Mouse (Mus musculus): Measurements from ENCODE around the gene 1600002K03Rik. TPM values are rescaled to one million over a fixed set of nuclear protein-coding genes. Genes with fewer than 3 reads are reported as not detected.
"Not testable (repeated sequence)": the region's sequence is repeated elsewhere in the genome, so short reads cannot be mapped to it uniquely, and the experiment has no call there.

Gene 1600002K03Rik
- total RNA-seq, 2 experiments from 2014 or later: 3.4 to 3.8 TPM

DNA sequence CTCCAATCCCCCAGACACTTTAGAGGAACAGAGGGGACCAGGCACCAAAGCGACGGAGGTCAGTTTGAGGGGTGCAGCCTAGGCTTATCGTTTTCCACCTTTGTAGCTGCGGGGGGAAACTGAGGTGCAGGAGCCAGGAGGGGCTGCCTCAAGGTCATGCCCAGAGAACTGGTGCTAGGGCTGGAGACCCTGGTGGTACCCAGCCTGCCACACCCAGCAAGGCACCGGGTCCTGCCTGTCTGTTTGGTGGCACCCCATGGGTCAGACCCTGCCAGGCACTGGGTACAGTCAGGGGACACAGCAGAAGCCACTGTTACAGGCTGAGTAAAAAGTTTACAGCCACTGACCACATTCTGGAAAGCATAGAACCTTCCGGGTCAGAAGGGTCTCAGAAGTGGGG, 7.5 kb downstream of the 1600002K03Rik start:
- no peak for DNase-seq (ENCODE audit: low spot score in 2 of 2)

DNA sequence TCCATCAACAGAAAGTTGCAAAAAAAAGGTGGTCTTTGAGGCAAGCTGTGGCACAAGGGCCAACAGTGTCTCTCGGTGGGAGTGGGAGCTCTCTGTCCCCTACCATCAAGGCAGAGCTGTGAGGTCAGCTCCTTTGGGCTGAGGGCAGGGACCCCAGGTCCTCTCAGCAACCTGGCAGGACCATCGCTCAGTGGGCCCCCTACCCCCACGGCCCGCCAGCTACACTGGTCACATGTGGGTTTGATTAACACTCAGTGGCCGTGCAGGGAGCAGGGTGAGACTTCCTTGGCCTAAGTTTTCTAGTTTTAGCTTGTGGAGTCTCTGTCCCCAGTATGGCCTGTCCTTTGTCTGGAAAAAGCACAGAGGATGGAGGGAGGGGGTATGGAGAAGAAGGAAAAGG, 8.1 kb downstream of the 1600002K03Rik start:
- DNase-seq (ENCODE audit: low spot score in 2 of 2): no peak

DNA sequence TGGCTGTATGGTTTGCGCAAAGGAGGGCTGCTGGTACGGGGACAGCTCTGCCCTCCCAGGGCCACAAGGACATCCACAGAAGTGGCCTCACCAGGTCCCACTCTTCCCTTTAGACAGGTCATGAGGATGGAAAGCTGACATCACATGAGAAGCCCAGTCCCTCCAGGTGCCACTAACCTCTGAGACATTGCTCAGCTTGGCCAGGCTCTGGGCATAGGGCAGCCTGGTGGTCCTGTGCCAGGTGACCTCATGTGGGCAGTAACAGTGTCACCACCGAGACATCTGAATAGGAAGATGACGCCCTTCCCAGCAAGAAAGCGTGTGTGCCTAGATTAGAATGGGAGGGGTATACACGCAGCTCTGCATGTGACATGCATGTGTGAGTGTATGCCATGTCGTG, 9.8 kb downstream of the 1600002K03Rik start:
- no peak for DNase-seq (ENCODE audit: low spot score in 2 of 2)

DNA sequence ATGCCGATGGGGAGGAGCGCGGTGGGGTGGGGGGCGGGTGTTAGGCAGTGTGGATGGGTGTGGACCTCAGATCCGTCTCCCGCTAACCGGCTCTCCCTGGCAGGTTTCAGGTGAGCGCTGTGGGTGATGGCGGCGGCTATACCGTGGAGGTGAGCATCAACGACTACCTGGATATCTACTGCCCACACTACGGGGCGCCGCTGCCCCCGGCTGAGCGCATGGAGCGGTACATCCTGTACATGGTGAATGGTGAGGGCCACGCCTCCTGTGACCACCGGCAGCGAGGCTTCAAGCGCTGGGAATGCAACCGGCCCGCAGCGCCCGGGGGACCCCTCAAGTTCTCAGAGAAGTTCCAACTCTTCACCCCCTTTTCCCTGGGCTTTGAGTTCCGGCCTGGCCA, 13.9 kb downstream of the 1600002K03Rik start:
- no peak for DNase-seq (ENCODE audit: low spot score in 2 of 2)

DNA sequence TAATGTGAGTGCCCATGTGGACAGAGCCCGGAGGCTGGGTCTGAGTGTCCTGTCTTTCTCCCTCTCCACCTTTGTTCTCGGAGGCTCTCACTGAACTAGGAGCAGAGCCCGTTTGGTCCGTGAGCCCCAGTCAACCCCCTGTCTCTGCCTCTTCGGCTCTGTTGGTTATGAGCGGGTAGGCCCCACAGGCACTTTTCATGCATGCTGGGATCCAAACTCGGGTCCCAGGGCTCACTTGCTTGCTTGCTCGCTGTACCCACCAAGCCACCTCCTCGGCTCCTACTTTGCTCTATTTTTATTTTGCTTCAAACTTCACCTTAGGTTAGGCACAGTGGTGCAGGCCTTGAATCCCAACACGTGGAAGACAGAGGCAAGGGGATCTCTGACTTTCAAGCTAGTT, 15.0 kb downstream of the 1600002K03Rik start:
- no peak for DNase-seq (ENCODE audit: low spot score in 2 of 2)

DNA sequence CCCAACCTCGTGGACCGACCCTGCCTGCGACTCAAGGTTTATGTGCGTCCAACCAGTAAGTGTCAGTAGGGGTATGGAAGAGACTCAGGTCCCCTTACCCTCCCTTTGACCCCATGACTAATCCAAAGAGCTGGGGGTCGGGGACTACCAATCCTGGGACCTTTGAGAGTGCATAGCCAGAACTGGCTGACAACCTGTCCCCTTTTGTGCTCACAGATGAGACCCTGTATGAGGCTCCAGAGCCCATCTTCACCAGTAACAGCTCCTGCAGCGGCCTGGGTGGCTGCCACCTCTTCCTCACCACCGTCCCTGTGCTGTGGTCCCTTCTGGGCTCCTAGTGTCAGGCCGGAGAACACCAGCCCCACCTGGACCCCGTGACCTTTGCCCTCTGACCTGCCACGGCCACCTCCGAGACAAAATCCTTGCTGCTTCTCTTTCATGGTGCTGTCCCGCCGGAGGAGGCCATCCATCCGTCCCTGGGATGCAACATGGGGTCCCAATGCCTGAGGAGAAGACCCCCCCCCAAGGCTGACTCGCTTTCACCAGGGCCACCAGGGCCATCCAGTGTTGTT, 15.8 kb downstream of the 1600002K03Rik start:
- DNase-seq (ENCODE audit: low spot score in 2 of 2): no peak

DNA sequence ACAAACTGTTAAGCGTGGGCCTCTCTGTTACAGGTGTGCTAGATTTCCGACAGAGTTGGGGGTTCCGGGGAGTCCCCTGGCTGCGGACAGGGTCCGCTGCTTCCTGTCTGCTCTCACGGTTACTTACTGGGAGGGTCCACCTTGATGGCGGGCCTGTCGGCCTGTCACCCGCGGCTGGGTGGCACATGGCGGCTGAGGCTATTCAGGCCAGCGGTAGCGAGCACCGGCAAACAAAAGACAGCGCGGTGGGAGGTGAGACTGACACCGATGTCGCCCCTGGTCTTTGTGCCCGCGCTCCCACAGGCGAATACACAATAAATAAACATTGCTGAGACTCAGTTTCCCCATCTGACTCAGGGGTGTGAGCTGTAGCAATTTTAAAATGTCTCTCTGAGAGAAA, 17.3 kb downstream of the 1600002K03Rik start:
- no peak for DNase-seq (ENCODE audit: low spot score in 2 of 2)

DNA sequence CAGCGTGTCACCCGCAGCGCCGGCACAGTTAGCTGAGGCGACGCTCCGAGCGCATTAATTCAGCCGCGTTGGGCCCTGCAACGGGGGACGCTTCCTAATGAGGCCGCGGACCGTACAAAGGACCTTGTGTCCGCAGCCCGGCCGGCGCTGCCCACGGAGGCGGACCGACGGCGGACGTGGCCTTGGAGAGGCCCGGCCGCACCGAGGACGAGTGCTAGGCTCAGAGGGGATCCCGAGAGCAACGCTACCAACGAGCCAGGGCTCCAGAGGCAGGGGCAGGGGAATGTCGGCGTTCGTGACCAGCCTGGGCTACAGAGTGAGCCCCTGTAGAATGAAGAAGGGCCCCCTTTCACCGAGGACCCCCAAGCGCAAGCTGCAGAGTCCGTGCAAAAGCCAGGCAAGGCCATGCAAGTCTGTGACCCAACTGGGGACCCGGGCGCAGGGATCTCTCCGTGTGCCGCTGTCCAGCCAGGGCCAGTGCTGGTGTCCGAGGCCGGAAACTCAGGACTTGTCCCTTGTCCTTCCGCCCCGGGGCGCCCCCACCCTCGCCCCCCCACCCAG, 17.8 kb downstream of the 1600002K03Rik start:
- peak in 1 of 2 experiments; percentile 52 for DNase-seq (ENCODE audit: low spot score in 2 of 2)

DNA sequence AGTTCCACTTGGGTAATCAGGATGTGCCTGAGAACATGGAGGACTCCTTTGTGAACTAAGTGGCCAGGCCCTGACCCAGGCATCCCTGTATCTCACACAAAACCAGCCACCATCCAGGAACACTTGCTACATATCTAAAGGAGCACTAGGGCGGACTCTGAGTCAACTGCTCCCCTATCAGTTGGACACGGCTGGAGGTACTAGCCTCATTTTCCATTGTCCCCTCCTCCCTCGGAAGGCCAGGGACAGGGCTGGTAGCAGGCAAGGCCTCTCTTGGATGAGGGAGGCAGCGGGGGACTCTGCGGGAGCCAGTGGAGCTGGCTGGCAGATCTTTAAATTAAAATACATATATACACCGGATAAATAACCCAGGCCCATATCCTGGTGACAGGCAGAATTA, 21.2 kb downstream of the 1600002K03Rik start:
- no peak for DNase-seq (ENCODE audit: low spot score in 2 of 2)

DNA sequence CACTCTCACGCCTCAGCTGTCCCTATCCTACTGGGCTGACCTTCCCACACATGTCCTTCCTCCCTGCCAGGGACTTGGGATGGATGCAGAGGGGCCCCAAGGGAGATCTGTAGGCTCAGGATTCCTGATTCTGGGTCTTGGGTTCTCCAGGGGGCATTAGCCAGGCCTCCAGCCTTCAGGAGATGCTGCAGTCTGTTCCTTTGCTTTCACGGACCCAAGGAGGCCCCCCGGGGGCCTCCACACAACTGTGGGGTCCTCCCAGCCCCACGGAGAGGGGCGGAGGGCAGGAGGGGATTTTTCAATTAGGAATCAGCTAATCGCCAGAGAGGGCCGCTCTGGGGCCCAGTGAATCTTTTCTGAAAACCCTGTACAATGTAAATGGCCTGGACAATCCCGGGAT, 21.7 kb downstream of the 1600002K03Rik start:
- no peak for DNase-seq (ENCODE audit: low spot score in 2 of 2)

DNA sequence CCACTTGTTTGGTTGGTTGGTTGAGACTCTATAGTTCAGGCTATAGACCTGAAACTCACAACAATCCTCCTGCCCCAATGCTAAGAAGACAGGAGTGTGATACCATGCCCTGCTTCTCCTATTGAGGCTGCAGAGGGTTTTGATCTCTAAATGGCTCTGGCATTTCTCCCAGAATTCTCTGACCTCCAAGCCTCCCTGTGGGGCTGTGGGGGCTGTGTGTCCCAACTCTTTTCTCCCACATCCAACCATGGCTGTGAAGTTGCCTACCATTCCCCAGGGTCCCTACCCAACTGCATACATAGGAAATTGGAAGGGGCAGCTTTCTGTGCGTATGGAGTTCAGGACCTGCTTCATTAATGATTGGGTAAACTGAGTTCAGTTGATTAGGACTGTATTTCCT, 23.4 kb downstream of the 1600002K03Rik start:
- DNase-seq (ENCODE audit: low spot score in 2 of 2): no peak

DNA sequence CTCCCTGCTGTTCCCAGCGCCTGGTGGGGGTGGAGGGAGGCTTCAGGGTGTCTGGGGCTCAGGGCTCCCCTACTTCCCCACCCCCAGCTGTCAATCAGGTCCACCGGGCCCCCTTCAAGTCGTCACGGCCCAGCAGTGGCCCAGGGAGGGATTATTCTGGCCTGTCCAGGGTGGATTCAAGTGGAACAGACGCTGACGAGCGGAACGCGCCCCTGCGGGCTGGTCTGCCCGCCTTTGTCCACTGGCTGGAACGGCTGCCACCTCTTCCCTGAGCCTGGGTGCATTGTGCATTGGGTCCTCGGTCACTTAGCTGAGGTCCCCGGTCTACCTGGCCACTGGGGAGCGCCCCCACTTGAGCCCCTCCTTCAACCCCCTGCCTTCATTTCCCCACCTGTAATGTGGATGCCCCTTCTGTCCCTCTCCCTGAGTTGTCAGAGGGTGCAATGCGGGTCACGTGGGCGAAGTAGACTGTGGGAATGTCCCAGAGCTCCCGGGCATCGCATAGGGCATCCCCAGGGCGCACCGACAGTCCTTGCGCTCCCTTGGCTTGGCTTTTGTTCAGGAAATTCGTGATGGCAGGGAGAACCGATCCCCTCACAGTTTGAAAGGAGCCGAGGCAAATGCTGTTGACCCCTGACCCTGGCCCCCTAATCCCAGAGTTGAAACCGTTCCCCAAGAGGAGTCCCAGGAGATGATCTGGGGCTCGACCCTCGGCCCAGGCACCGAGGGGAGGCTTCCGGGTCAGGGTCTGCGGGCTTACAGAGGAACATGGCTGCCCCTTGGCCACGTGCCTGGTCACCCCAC, 24.2 kb downstream of the 1600002K03Rik start:
- no peak for DNase-seq (ENCODE audit: low spot score in 2 of 2)

DNA sequence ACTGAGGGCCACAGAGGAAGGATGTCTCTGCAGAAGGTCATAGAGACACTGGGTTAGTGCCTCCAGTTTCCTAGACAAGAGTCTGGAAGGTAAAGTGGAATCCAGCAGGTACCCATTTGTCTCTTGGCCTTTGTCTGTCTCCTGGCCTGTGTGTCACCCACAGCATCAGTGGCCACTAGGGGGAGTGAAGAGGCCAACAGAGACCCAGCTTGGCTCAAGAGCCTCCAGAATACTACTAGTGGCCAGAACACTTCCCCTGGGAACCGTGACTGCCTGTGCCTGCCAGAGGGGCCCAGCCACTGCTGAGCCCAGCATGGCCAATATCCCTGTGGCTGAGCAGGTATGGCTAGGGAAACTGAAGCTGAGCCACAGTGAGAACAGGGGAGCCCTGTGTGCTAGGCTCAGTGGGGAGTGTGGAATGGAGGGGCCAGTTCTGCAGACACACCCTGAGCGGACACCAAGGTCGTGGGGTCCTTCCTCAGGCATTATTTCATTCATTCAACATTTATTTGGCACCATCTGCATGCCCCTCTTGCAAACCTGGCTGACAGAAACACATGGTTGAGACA, 26.8 kb downstream of the 1600002K03Rik start:
- DNase-seq (ENCODE audit: low spot score in 2 of 2): peak; percentile 64 to 82

DNA sequence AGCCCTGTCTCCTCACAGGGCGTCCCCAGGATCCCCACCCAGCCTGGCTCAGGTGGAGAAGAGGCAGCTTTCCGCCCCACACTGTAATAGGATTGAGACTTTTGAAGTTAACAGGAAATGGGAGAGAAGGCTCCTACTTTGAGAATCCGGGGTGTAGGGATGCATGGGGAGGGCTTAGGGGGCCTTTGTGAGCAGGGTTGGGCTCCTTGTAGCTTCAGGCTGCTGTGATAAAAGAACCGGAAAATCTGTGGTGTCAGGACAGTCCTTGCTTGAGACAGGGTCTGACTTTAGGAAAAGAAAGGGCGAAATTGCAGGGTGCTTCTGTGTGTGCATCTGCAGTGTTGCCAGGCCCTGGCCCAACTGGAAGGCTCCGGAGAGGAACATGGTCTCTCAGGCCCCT, 27.7 kb downstream of the 1600002K03Rik start:
- no peak for DNase-seq (ENCODE audit: low spot score in 2 of 2)

DNA sequence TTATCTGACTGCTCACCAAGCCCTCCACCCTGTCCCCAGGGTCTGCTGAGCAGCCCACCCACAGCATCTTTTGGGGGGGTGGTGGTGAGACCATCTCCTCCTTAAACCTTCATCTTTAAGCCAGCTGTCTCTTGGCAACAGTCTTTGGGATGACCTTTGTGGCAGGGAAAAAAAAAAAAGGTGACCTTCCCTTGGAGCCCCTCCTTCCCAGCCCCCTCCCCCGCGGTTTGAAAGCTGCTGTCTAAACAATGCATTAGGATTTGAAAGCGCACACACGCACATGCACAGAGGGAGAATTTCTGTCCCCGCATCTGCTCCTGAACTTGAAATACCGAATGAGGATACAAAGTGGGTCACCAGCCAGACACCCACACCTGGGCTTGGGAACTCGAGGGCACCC, 31.3 kb downstream of the 1600002K03Rik start:
- no peak for DNase-seq (ENCODE audit: low spot score in 2 of 2)

DNA sequence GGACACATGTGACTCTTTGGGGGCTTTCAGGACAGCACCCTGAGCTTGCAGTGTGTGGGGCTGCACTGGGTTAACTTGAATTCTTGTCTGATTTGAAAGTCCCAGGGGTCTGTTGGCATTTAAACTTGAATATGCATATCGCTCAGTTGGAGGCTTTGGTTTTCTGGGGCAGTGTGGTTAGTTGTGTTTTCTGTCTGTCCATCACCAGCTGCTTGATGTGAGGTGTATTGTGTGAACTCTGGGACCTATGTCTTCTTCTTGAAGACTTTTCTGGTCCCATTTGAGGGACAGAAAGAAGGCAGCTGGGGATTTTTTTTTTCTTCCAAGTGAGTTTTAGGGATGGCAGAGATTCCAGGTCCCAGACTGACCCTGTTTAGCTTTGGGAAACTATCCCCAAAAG, 34.5 kb downstream of the 1600002K03Rik start:
- DNase-seq (ENCODE audit: low spot score in 2 of 2): no peak

DNA sequence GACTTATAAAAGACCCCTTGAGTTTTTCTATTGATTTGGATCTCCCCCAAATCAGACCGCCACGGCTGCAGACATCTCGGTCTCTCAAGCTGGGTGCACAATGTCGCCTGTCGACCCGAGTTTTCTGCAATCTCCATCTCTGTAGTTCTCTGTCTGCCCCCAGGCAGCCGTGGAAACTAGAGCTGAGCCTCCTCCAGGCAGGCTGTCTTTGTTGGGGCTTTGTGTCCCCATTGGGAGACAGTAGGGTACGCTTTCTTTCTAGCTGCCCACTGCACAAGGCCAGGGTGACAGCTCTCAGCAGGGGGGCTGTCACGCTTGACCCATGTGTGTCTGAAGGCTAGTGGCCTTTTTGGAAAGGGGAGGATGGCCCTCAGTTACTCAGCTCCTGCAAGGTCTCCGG, 34.9 kb downstream of the 1600002K03Rik start:
- no peak for DNase-seq (ENCODE audit: low spot score in 2 of 2)

DNA sequence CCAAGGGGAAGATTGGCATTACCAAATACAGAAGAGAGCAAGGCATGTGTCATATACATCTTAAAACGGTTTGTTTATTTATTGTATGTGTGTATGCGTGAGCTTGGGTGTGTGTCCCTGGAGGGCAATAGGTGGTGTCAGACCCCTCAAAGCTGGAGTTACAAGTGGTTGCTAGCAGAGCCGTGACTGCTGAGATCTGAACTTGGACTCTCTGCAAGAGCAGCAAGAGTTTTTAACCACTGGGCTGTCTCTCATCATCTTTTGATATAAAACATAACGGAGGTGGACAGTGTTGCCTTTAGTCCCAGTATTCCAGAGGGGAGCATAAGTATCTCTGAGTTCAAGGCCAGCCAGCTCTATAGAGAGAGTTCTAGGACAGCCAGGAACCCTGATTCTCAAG, 35.5 kb downstream of the 1600002K03Rik start:
- DNase-seq (ENCODE audit: low spot score in 2 of 2): no peak

DNA sequence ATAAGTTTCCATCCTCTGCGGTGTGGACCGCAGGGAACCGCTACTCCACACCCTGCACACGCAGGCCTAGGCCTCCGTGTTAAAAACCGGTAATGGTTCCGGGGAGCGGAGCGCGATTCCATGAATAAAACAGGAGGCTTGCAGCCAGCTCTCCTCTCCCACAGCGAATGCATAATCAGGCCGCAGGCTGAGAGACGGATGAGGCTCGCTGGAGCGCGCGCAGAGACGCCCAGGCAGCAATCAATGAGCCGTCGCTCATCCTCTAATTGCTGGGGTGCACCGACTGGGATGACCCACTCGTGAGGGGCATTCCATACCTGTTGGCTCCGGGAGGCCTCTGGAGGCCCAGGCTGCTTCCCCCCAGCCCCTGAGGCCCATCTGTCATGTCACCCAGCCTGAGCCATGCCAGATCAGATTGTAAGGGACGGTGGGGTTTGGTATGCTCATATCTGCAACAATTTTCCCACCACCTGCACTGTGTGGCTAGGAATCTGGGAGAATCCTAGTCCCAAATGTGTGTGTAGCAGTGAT, 36.2 kb downstream of the 1600002K03Rik start:
- no peak for DNase-seq (ENCODE audit: low spot score in 2 of 2)

DNA sequence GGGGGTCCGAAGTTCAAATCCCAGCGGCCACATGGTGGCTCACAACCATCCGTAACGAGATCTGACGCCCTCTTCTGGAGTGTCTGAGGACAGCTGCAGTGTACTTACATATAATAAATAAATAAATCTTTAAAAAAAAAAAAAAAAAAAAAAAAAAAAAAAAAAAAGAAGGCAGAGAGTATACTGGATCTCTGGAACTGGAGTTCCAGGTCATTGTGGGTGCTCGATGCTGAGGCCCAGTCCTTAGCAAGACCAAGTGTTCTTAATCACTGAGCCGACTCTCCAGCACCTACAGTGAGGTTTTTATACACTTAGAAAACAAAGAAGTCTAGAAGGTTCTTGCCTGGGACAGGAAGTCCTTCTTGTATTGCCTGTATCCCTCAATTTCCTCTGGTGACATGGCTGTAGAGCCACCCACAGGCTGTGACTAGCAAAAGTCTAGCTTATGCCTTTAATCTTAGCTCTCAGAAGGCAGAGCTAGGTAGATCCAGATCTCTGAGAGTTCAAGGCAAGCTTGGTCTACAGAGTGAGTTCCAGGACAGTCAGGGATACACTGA, 38.9 kb downstream of the 1600002K03Rik start:
- DNase-seq (ENCODE audit: low spot score in 2 of 2): not testable (repeated sequence)

DNA sequence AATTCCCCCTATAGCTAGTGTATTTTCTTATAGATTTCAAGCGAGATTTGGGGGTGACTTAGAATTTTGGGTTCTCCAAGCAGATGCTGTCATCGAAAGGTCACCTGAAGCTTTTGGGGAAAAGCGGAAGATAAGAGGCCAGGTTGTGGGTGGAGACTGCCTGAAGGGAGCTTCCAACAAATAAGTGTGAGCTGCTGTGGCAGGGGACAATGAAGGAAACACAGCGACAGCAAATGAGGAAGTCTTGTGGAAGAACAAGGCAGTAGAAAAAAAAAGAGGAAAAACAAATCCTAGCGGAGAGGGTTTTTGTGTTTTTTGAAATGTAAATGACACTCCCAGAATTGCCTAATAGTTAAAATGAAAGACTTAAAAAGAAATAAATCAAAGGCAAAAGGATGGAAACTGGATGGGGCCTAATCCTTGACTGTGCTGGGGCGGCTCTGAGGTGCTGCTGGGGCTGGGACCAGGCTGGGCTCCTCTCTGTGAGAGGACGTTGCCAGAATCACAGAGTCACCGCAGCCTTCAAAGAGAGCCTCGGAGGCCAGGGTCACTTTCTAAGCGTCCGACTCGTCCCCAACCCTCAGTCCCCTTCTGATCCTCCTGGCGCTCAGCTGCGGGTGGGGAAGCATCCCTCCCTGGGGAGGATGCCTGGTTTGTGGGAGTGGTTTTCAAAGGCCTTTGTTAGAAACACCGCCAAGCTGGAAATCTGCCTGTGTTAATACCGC, 42.5 kb downstream of the 1600002K03Rik start:
- DNase-seq (ENCODE audit: low spot score in 2 of 2): no peak
